Mouse (Mus musculus): ENCODE data around the gene Hopx. TPM values are rescaled to one million over a fixed set of nuclear protein-coding genes. Genes with fewer than 3 reads are reported as not detected.

Hopx gene
- polyA plus RNA-seq, 2 experiments: 1.9 to 12.2 TPM

DNA sequence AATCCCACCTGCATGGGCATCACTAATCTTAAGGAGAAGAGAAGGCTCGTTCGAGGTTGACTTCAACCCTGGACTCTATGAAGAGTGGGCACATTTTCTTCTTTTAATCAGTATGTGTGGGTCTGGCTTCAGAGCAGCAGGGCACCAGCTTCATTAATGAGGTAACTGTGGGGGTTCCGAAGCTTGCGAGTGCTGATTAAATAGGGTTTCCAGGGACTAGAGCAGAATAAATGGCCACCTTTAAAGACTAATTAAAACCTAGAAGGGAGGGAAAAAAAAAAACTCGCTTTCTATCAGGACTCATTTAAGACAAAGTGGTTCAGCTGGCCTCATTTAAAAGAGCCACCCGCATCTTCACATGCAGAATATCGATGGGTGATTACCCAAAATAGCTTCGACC is 25.0 kb downstream of the Hopx start:
- Histone ChIP-seq H3K4me2 (replicated peaks; ENCODE audit: low read depth, low read length, severe bottlenecking) (no peak overlapping the region), H3K4me1 (ENCODE audit: control insufficient read depth, insufficient read depth, low read length) (0 out of 2 replicates have a peak, but pooled peaks cover 4% of the 10 kb centered on the region), H3K9ac (ENCODE audit: low read depth, low read length, severe bottlenecking) (no peak overlapping the region), H3K9me3 (ENCODE audit: control insufficient read depth, low read length) (no peaks in the 10 kb centered on the region), H3K4me3 (replicated peaks; ENCODE audit: low read length) (no peak overlapping the region), H3K27me3 (ENCODE audit: control insufficient read depth, insufficient read depth, low read length) (0 out of 2 replicates have a peak, but pooled peaks cover 4% of the 10 kb centered on the region), H3K36me3 (ENCODE audit: control insufficient read depth, insufficient read depth, low read length) (no peaks in the 10 kb centered on the region), H3K27ac (replicated peaks; ENCODE audit: low read depth, low read length) (no peak overlapping the region)
- DNase-seq (ENCODE audit: low spot score) (no peak), ATAC-seq (ENCODE audit: low FRiP score, low read depth) (no peak)
- no peak for TF ChIP-seq POLR2A (IDR thresholded peaks at IDR 0.05; ENCODE audit: borderline replicate concordance, extremely low read depth, insufficient read depth, insufficient read length)
- WGBS: 38% methylated on average over 8 of the region's 8 CpGs

DNA sequence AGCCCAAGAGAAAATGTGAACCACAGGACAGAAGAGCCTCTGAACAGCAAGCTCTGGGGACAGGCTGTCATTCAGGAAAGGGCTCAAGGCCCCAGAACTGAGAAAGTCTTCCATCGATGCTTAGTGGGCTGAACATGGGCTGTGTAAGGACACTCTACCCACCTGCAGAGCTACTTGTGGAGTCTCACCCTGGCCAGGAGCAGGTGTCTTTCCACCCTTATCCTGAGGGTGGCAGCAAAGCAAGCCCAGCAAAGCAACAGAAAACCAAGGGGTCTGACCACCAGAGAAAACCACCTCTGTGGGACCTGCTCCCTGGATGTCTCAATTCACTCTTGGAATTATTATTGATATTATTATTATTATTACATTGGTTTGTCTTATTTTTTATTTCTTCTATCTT is 25.6 kb downstream of the Hopx start:
- peak; percentile 36 for DNase-seq (ENCODE audit: low spot score)
- Histone ChIP-seq H3K9ac (ENCODE audit: low read depth, low read length, severe bottlenecking) (no peak overlapping the region), H3K27me3 (ENCODE audit: control insufficient read depth, insufficient read depth, low read length) (0 out of 2 replicates have a peak, but pooled peaks cover 4% of the 10 kb centered on the region), H3K4me3 (replicated peaks; ENCODE audit: low read length) (no peak overlapping the region), H3K4me1 (ENCODE audit: control insufficient read depth, insufficient read depth, low read length) (0 out of 2 replicates have a peak, but pooled peaks cover 4% of the 10 kb centered on the region), H3K27ac (replicated peaks; ENCODE audit: low read depth, low read length) (no peak overlapping the region), H3K36me3 (ENCODE audit: control insufficient read depth, insufficient read depth, low read length) (no peaks in the 10 kb centered on the region), H3K4me2 (replicated peaks; ENCODE audit: low read depth, low read length, severe bottlenecking) (no peak overlapping the region), H3K9me3 (ENCODE audit: control insufficient read depth, low read length) (no peaks in the 10 kb centered on the region)
- 46% methylated on average over 1 of the region's 1 CpGs for WGBS
- ATAC-seq (ENCODE audit: low FRiP score, low read depth): 0 out of 2 replicates have a peak, but pooled peaks have one; percentile 23
- no peak for TF ChIP-seq POLR2A (IDR thresholded peaks at IDR 0.05; ENCODE audit: borderline replicate concordance, extremely low read depth, insufficient read depth, insufficient read length)

DNA sequence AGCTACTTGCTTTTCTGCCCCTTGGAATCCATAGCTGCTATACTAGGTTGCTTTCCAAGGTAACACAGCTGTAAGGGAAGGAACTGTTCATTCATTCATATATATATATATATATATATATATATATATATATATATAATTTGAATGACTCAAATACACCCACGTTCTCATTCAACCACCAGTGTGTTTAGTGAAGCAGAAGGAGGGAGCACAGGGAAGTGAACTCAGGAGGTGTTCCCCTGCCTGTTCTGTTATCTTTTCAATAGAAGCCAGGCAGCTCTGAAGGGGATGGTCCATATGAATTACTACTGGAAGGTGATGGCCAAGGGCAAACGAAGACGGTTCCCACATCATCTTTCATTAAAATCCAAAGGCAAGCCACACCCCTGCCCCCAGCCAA is 27.8 kb downstream of the Hopx start:
- 75% methylated on average over 3 of the region's 3 CpGs for WGBS
- H3K27me3 ChIP-seq (ENCODE audit: control insufficient read depth, insufficient read depth, low read length): no peaks in the 10 kb centered on the region
- DNase-seq (ENCODE audit: low spot score): no peak
- H3K4me2 ChIP-seq (replicated peaks; ENCODE audit: low read depth, low read length, severe bottlenecking): no peak overlapping the region
- no peak for ATAC-seq (ENCODE audit: low FRiP score, low read depth)
- H3K9me3 ChIP-seq (ENCODE audit: control insufficient read depth, low read length): no peaks in the 10 kb centered on the region
- TF ChIP-seq POLR2A (IDR thresholded peaks at IDR 0.05; ENCODE audit: borderline replicate concordance, extremely low read depth, insufficient read depth, insufficient read length): no peak
- no peaks in the 10 kb centered on the region for H3K36me3 ChIP-seq (ENCODE audit: control insufficient read depth, insufficient read depth, low read length)
- no peak overlapping the region for H3K4me3 ChIP-seq (replicated peaks; ENCODE audit: low read length)
- no peaks in the 10 kb centered on the region for H3K4me1 ChIP-seq (ENCODE audit: control insufficient read depth, insufficient read depth, low read length)
- no peak overlapping the region for H3K27ac ChIP-seq (replicated peaks; ENCODE audit: low read depth, low read length)
- H3K9ac ChIP-seq (ENCODE audit: low read depth, low read length, severe bottlenecking): no peak overlapping the region

DNA sequence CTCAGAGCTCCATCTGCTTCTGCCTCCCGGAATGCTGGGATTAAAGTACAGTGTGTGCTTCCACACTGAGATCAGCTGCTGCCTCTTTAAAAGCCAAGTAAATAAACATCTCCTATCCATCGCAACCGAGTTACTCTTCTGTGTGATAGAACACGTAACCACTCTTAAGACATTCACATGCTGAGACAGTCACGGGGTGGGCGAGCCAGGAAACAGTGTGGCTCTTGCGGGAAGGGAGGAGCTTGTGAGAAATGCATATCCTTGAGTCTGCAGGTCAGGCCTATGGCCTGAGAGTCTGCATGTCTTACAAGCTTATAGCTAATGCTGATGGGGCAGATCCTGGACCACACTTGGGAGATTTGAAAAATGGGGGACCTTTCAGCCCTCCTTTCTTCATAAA is 28.4 kb downstream of the Hopx start:
- WGBS: 84% methylated on average over 7 of the region's 7 CpGs
- ATAC-seq (ENCODE audit: low FRiP score, low read depth): no peak

DNA sequence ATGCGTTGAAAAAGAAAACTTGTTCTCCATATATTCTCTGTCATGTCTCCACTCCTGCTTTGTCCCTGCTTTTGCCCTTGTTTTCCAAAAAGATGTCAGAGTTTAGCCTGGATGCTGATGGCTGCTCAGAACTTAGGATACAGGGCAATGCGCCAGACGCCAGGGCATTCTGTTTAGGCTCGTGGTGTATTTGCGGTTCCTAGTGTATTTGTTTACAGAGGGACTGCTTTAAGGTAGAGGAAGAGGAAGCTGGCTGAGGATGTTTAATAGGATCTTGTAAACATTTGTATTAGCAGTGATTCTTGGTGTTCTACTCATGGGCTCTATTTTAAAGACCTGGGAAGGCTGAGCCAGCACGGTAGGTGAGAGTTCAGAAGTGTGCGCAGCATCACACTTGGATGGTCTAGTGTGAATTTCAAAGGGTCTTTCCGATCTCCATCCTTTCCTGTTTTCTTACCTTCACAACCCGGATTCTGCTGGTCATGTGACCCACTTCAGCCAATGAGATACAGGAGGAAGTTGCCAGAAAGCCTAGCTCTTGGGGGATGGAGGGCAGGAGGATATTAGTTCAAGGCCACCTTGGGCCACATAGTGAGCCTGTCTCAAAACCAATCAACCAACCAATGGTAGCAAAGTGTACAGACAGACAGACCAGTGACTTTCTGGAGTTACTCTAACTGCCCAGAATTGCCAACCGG is 29.0 kb downstream of the Hopx start:
- DNase-seq (ENCODE audit: low spot score) (no peak), ATAC-seq (ENCODE audit: low FRiP score, low read depth) (no peak)
- Histone ChIP-seq H3K4me2 (replicated peaks; ENCODE audit: low read depth, low read length, severe bottlenecking) (no peak overlapping the region), H3K27me3 (ENCODE audit: control insufficient read depth, insufficient read depth, low read length) (no peaks in the 10 kb centered on the region), H3K9ac (ENCODE audit: low read depth, low read length, severe bottlenecking) (no peak overlapping the region), H3K4me3 (replicated peaks; ENCODE audit: low read length) (no peak overlapping the region), H3K27ac (replicated peaks; ENCODE audit: low read depth, low read length) (no peak overlapping the region), H3K9me3 (ENCODE audit: control insufficient read depth, low read length) (no peaks in the 10 kb centered on the region), H3K4me1 (ENCODE audit: control insufficient read depth, insufficient read depth, low read length) (no peaks in the 10 kb centered on the region), H3K36me3 (ENCODE audit: control insufficient read depth, insufficient read depth, low read length) (no peaks in the 10 kb centered on the region)
- WGBS: 78% methylated on average over 10 of the region's 10 CpGs
- TF ChIP-seq POLR2A (IDR thresholded peaks at IDR 0.05; ENCODE audit: borderline replicate concordance, extremely low read depth, insufficient read depth, insufficient read length): no peak

More for the DNA sequence above, 28.4 kb downstream of the Hopx start:
- Histone ChIP-seq H3K27ac (replicated peaks; ENCODE audit: low read depth, low read length) (no peak overlapping the region), H3K4me2 (replicated peaks; ENCODE audit: low read depth, low read length, severe bottlenecking) (no peak overlapping the region), H3K27me3 (ENCODE audit: control insufficient read depth, insufficient read depth, low read length) (no peaks in the 10 kb centered on the region), H3K4me1 (ENCODE audit: control insufficient read depth, insufficient read depth, low read length) (no peaks in the 10 kb centered on the region), H3K9me3 (ENCODE audit: control insufficient read depth, low read length) (no peaks in the 10 kb centered on the region), H3K9ac (ENCODE audit: low read depth, low read length, severe bottlenecking) (no peak overlapping the region), H3K4me3 (replicated peaks; ENCODE audit: low read length) (no peak overlapping the region), H3K36me3 (ENCODE audit: control insufficient read depth, insufficient read depth, low read length) (no peaks in the 10 kb centered on the region)
- TF ChIP-seq POLR2A (IDR thresholded peaks at IDR 0.05; ENCODE audit: borderline replicate concordance, extremely low read depth, insufficient read depth, insufficient read length): no peak
- no peak for DNase-seq (ENCODE audit: low spot score)

Measured in limb, embryonic 14.5 days (tissue).